Comparison of ENCODE assay signal across 11 mouse cellular contexts in the genomic region with DNA sequence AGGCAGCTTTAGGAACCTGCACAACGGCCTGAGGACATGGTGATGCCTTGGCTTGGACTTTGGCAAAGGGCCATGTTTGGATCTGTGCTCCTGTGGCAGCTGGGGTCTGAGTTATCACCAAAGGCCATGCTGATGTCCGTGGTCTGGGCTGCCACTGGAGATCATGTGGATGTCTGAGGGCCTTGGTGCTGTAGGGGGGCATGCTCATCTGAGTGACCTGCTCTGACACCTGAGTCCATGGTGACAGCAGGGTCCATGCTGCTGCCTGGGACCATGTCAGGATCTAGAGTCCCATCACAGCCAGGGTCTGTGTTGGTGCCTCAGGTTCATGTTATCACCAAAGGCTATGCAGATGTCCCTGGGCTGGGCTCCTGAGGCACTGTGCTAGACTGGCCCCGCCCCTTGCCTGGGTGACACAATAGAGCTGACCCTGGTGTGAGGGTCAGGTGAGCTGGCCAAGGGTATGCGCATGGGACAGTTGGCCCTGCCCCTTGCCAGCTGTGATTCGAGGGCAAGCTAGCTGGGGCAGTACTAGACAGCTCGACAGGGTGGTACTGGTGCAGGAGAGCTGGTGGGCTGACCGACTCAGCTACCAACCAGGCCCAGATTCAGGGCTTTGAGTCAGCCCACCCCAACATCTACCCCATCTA.
A peak's percentile ranks its signal among the peaks of the same experiment; 100 is the strongest.
DNase-seq lines count a peak whose midpoint lies in the region; ATAC-seq and TF ChIP-seq lines count a peak whose summit lies in the region.
"Had no signal": no experiment of that assay in that cellular context is flagged by ENCODE, and none has a peak within 500 bp of the region (broad histone marks: within the 10 kb centered on the region; RNA-seq: fewer than 3 reads in every experiment).

No protein-coding gene starts in this region.

- no peak overlapping the region for H3K4me2 ChIP-seq in heart, embryonic 11.5 days
- H3K4me2 ChIP-seq in lung, embryonic 14.5 days = no peak overlapping the region
- H3K4me2 ChIP-seq in lung, postnatal 0 days (replicated peaks; ENCODE audit: low read depth, low read length) = no peak overlapping the region
- H3K4me2 ChIP-seq in embryonic facial prominence, embryonic 14.5 days (ENCODE audit: low read depth, low read length) = no peak overlapping the region
- H3K4me2 ChIP-seq in neural tube, embryonic 15.5 days = no peak overlapping the region

- H3K9me3 ChIP-seq in heart, embryonic 11.5 days (replicated peaks; ENCODE audit: control insufficient read depth, low read length) = no peaks in the 10 kb centered on the region
- no peaks in the 10 kb centered on the region for H3K9me3 ChIP-seq in lung, embryonic 14.5 days (ENCODE audit: low read depth, low read length)
- H3K9me3 ChIP-seq in lung, postnatal 0 days (ENCODE audit: low read length) = no peaks in the 10 kb centered on the region
- no peaks in the 10 kb centered on the region for H3K9me3 ChIP-seq in embryonic facial prominence, embryonic 14.5 days (ENCODE audit: control insufficient read depth, low read length)
- no peaks in the 10 kb centered on the region for H3K9me3 ChIP-seq in neural tube, embryonic 15.5 days (replicated peaks)

- TF ChIP-seq CTCF in lung, embryonic 14.5 days (IDR thresholded peaks at IDR 0.05; ENCODE audit: low read depth) = no peak
- TF ChIP-seq CTCF in lung, postnatal 0 days (IDR thresholded peaks at IDR 0.05) = no peak

- H3K27me3 ChIP-seq in heart, embryonic 11.5 days (ENCODE audit: control insufficient read depth, insufficient read depth, low read length) = no peaks in the 10 kb centered on the region
- H3K27me3 ChIP-seq in lung, embryonic 14.5 days (ENCODE audit: insufficient read depth, low read length) = no peaks in the 10 kb centered on the region
- no peaks in the 10 kb centered on the region for H3K27me3 ChIP-seq in lung, postnatal 0 days (replicated peaks; ENCODE audit: insufficient read depth, low read length)
- no peaks in the 10 kb centered on the region for H3K27me3 ChIP-seq in embryonic facial prominence, embryonic 14.5 days (replicated peaks; ENCODE audit: control insufficient read depth, insufficient read depth, low read length)
- H3K27me3 ChIP-seq in neural tube, embryonic 15.5 days (replicated peaks) = no peaks in the 10 kb centered on the region

- no peaks in the 10 kb centered on the region for H3K36me3 ChIP-seq in heart, embryonic 11.5 days (ENCODE audit: control insufficient read depth, insufficient read depth, low read length)
- H3K36me3 ChIP-seq in lung, embryonic 14.5 days (ENCODE audit: insufficient read depth) = no peaks in the 10 kb centered on the region
- H3K36me3 ChIP-seq in lung, postnatal 0 days (ENCODE audit: insufficient read depth, low read length) = no peaks in the 10 kb centered on the region
- no peaks in the 10 kb centered on the region for H3K36me3 ChIP-seq in embryonic facial prominence, embryonic 14.5 days (ENCODE audit: control insufficient read depth, insufficient read depth, low read length)
- H3K36me3 ChIP-seq in neural tube, embryonic 15.5 days = no peaks in the 10 kb centered on the region

- H3K4me1 ChIP-seq in heart, embryonic 11.5 days (ENCODE audit: control insufficient read depth, insufficient read depth, low read length) = no peaks in the 10 kb centered on the region
- no peaks in the 10 kb centered on the region for H3K4me1 ChIP-seq in lung, embryonic 14.5 days (ENCODE audit: insufficient read depth)
- no peaks in the 10 kb centered on the region for H3K4me1 ChIP-seq in lung, postnatal 0 days (ENCODE audit: insufficient read depth, low read depth, low read length)
- H3K4me1 ChIP-seq in embryonic facial prominence, embryonic 14.5 days (ENCODE audit: control insufficient read depth, insufficient read depth, low read length) = no peaks in the 10 kb centered on the region
- H3K4me1 ChIP-seq in neural tube, embryonic 15.5 days = no peaks in the 10 kb centered on the region

- TF ChIP-seq EP300 in lung, postnatal 0 days (IDR thresholded peaks at IDR 0.05) = no peak

- no peak overlapping the region for H3K27ac ChIP-seq in heart, embryonic 11.5 days (ENCODE audit: low read depth, low read length)
- no peak overlapping the region for H3K27ac ChIP-seq in lung, embryonic 14.5 days (ENCODE audit: low read depth)
- no peak overlapping the region for H3K27ac ChIP-seq in lung, postnatal 0 days (ENCODE audit: low read length)
- H3K27ac ChIP-seq in embryonic facial prominence, embryonic 14.5 days (replicated peaks; ENCODE audit: low read depth, low read length) = no peak overlapping the region
- H3K27ac ChIP-seq in neural tube, embryonic 15.5 days (replicated peaks) = no peak overlapping the region

- H3K4me3 ChIP-seq in heart, embryonic 11.5 days (ENCODE audit: low read depth, low read length) = no peak overlapping the region
- no peak overlapping the region for H3K4me3 ChIP-seq in lung, embryonic 14.5 days (ENCODE audit: low read depth, low read length)
- H3K4me3 ChIP-seq in lung, postnatal 0 days (ENCODE audit: low read depth, low read length) = no peak overlapping the region
- H3K4me3 ChIP-seq in embryonic facial prominence, embryonic 14.5 days (ENCODE audit: low read depth, low read length) = no peak overlapping the region
- H3K4me3 ChIP-seq in neural tube, embryonic 15.5 days (replicated peaks) = no peak overlapping the region

- WGBS in heart, embryonic 11.5 days (ENCODE audit: insufficient replicate concordance) = 68% methylated on average over 7 of the region's 7 CpGs
- WGBS in lung, embryonic 14.5 days = 60% methylated on average over 7 of the region's 7 CpGs
- 73% methylated on average over 7 of the region's 7 CpGs for WGBS in lung, postnatal 0 days
- WGBS in embryonic facial prominence, embryonic 14.5 days = 84% methylated on average over 7 of the region's 7 CpGs
- WGBS in neural tube, embryonic 15.5 days = 80% methylated on average over 7 of the region's 7 CpGs

- peak; percentile 65 for ATAC-seq in heart, embryonic 11.5 days (replicated peaks; ENCODE audit: insufficient number of reproducible peaks, low FRiP score, low TSS enrichment)
- ATAC-seq in lung, embryonic 14.5 days (ENCODE audit: insufficient read depth) = peak; percentile 44; the same call in 1 of the 2 replicates
- no peak for ATAC-seq in lung, postnatal 0 days
- ATAC-seq in embryonic facial prominence, embryonic 14.5 days (ENCODE audit: low read depth) = 0 out of 2 replicates have a peak, but pooled peaks have one; percentile 33
- ATAC-seq in neural tube, embryonic 15.5 days (ENCODE audit: low FRiP score) = 0 out of 2 replicates have a peak, but pooled peaks have one; percentile 31
- ATAC-seq: CD4-positive, CD25-positive, alpha-beta regulatory T cell, adult 4 months had no signal

- no peak overlapping the region for H3K9ac ChIP-seq in heart, embryonic 11.5 days (ENCODE audit: low read depth, low read length)
- no peak overlapping the region for H3K9ac ChIP-seq in lung, embryonic 14.5 days
- no peak overlapping the region for H3K9ac ChIP-seq in lung, postnatal 0 days (replicated peaks; ENCODE audit: low read depth)
- H3K9ac ChIP-seq in embryonic facial prominence, embryonic 14.5 days (ENCODE audit: low read depth, low read length) = no peak overlapping the region
- no peak overlapping the region for H3K9ac ChIP-seq in neural tube, embryonic 15.5 days (replicated peaks)

- no peak for DNase-seq in heart, adult 8-10 months (ENCODE audit: low spot score)
- no peak for DNase-seq in lung, embryonic 14.5 days
- no peak for DNase-seq in lung, postnatal 0 days (ENCODE audit: low spot score)
- no peak for DNase-seq in embryonic facial prominence, embryonic 14.5 days (ENCODE audit: low spot score)
- DNase-seq in frontal cortex, adult 2 months (ENCODE audit: extremely low spot score in 1 of 2, low spot score in 1 of 2) = no peak
- no peak for DNase-seq in layer of hippocampus, postnatal 10 days (ENCODE audit: low spot score in 2 of 2)
- DNase-seq: heart, postnatal 36 days; lung, postnatal 4 days had no signal
